Mouse (Mus musculus) brain, embryonic 14.5 days (tissue): Measurements from ENCODE around the gene Vsir. TPM values are rescaled to one million over a fixed set of nuclear protein-coding genes. Genes with fewer than 3 reads are reported as not detected.

Source experiments
- DNase-seq: peaks from one replicate; pipeline ENCODE4 v3.0.0-alpha.2; 2011; ENCODE audit warnings: low read depth
- CTCF ChIP-seq: fragments of 200-500 bp; IDR thresholded peaks from 2 replicates; pipeline ENCODE4 v1.5.1; 2012; ENCODE audit warnings: inconsistent platforms, mild to moderate bottlenecking, moderate library complexity, borderline replicate concordance; ENCODE audit not compliant: insufficient read depth, insufficient read length; ENCODE audit errors: extremely low read depth
- POLR2A ChIP-seq: fragments of 200-500 bp; IDR thresholded peaks from 2 replicates; pipeline ENCODE4 v1.6.1; 2012; ENCODE audit warnings: mild to moderate bottlenecking, inconsistent platforms, borderline replicate concordance; ENCODE audit not compliant: poor library complexity, insufficient read depth, insufficient read length, severe bottlenecking; ENCODE audit errors: extremely low read depth
- polyA plus RNA-seq: library from polyadenylated mRNA; depleted of rRNA; stranded (reverse); fragments of >200 nt; gene quantifications from 2 replicates; pipeline ENCODE4 v1.2.3, GENCODE M21; 2012

Gene Vsir
- polyA plus RNA-seq, 1 experiment = 6.9 TPM

GRCm38 (mm10) chr10:60358776-60359175, 12.1 kb downstream of the Vsir start:
- TF ChIP-seq POLR2A (no peak), CTCF (no peak)
- DNase-seq = no peak

GRCm38 (mm10) chr10:60361615-60362309, 15.1 kb downstream of the Vsir start:
- no peak for DNase-seq
- TF ChIP-seq POLR2A (no peak), CTCF (no peak)

- DNase-seq = peak; percentile 31
- TF ChIP-seq CTCF (no peak), POLR2A (no peak)
Observed at GRCm38 (mm10) chr10:60362310-60362628, 15.6 kb downstream of the Vsir start.

GRCm38 (mm10) chr10:60363426-60363825, 16.8 kb downstream of the Vsir start:
- no peak for TF ChIP-seq POLR2A
- no peak for TF ChIP-seq CTCF
- DNase-seq = no peak

GRCm38 (mm10) chr10:60367145-60367544, 20.5 kb downstream of the Vsir start:
- TF ChIP-seq POLR2A = no peak
- no peak for TF ChIP-seq CTCF
- DNase-seq = no peak

GRCm38 (mm10) chr10:60367904-60368303, 21.3 kb downstream of the Vsir start:
- DNase-seq = no peak
- TF ChIP-seq POLR2A (no peak), CTCF (no peak)

GRCm38 (mm10) chr10:60369405-60369804, 22.8 kb downstream of the Vsir start:
- no peak for TF ChIP-seq CTCF
- no peak for DNase-seq

GRCm38 (mm10) chr10:60370098-60370497, 23.4 kb downstream of the Vsir start:
- peak; percentile 75 for DNase-seq
- TF ChIP-seq POLR2A (no peak), CTCF (no peak)

- no peak for TF ChIP-seq POLR2A
- TF ChIP-seq CTCF = no peak
- DNase-seq = no peak
Observed at GRCm38 (mm10) chr10:60370601-60371061, 24.0 kb downstream of the Vsir start.

GRCm38 (mm10) chr10:60371596-60372386, 25.1 kb downstream of the Vsir start:
- TF ChIP-seq POLR2A (no peak), CTCF (no peak)
- no peak for DNase-seq

GRCm38 (mm10) chr10:60373543-60373936, 26.9 kb downstream of the Vsir start:
- no peak for DNase-seq
- no peak for TF ChIP-seq CTCF
- no peak for TF ChIP-seq POLR2A

GRCm38 (mm10) chr10:60373937-60374578, 27.4 kb downstream of the Vsir start:
- no peak for TF ChIP-seq CTCF
- no peak for TF ChIP-seq POLR2A
- no peak for DNase-seq

GRCm38 (mm10) chr10:60376704-60377103, 30.1 kb downstream of the Vsir start:
- TF ChIP-seq CTCF (no peak), POLR2A (no peak)
- no peak for DNase-seq
